22 mouse cellular contexts compared by ENCODE assay signal in the genomic region with DNA sequence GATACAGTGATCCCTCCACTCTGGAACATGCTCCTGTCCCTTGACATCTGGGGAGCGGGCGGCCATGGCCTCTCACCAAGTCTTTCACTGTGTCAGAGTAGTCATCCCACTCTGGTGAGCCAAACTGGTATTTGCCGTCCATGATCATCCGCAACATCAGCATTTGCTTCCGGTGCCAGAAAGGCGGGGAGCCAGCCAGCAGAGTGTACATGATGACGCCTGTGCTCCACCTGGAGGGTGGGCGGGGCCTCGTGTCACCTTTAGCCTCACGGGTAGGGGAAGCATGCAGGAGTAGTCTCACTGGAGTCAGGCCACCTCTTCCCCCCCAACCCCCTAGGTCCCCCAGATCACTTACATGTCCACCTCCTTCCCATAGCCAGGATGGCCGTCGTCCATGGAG. TPM values are rescaled to one million over a fixed set of nuclear protein-coding genes. Genes with fewer than 3 reads are reported as not detected.
"Had no signal": no experiment of that assay in that cellular context is flagged by ENCODE, and none has a peak within 500 bp of the region (broad histone marks: within the 10 kb centered on the region; RNA-seq: fewer than 3 reads in every experiment).

No protein-coding gene starts in this region.

- H3K27me3 ChIP-seq: kidney, embryonic 15.5 days; limb, embryonic 13.5 days; liver, embryonic 12.5 days; liver, embryonic 15.5 days; lung, embryonic 15.5 days; megakaryocyte, embryonic 14.5 days had no signal

- H3K9me3 ChIP-seq: kidney, embryonic 15.5 days; limb, embryonic 13.5 days; liver, embryonic 12.5 days; liver, embryonic 15.5 days; lung, embryonic 15.5 days had no signal

- H3K4me3 ChIP-seq: kidney, embryonic 15.5 days; limb, embryonic 13.5 days; liver, embryonic 12.5 days; liver, embryonic 15.5 days; lung, embryonic 15.5 days; megakaryocyte, embryonic 14.5 days had no signal

- H3K27ac ChIP-seq: kidney, embryonic 15.5 days; limb, embryonic 13.5 days; liver, embryonic 12.5 days; liver, embryonic 15.5 days; lung, embryonic 15.5 days had no signal

- H3K4me1 ChIP-seq: lung, embryonic 15.5 days had no signal

- DNase-seq: kidney, adult 8-10 months; kidney, postnatal 10 days; kidney, postnatal 36 days; left cerebral cortex, postnatal 4 days; liver; lung, adult 18-20 months; lung, postnatal 10 days; lung, postnatal 36 days; midbrain, embryonic 14.5 days; right cerebral cortex, postnatal 14 days; right cerebral cortex, postnatal 4 days; spleen, adult 18-20 months; thymus, adult 2 months; thymus, postnatal 14 days; thymus, postnatal 4 days had no signal

- H3K9ac ChIP-seq: kidney, embryonic 15.5 days; limb, embryonic 13.5 days; liver, embryonic 12.5 days; liver, embryonic 15.5 days; lung, embryonic 15.5 days had no signal

RNA-seq across cellular contexts. Expression of a gene that starts 32.5 kb away (rescaled TPM):
- polyA plus RNA-seq: neural tube, embryonic 11.5 days had no signal
